Mouse (Mus musculus) telencephalon, adult 2 months (tissue): ENCODE results near the gene Ccdc173.
A peak's percentile ranks its signal among the peaks of the same experiment; 100 is the strongest.

Experiments used
- DNase-seq: peaks from one replicate; pipeline ENCODE4 v3.0.0-alpha.2; 2011; ENCODE audit warnings: low read depth, low spot score

Ccdc173 gene

DNA sequence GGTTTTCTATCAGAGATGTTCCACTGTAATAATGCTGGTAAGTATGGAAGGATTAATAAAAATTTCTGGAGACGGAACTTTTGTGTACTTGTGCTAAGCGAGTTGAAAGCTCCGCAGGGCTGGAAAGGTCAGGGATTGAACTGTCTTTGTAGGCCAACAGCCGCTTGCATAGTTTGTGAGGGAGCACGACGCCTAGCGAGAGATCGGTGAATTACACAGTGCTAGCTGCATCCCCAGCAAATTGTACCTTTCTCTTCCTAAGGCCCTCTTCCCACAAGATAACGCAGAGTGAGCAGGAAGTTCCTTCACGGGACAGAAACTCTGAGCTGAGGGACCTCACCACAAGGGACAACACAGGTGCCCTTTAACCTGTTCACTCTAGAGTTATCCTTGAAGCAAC, 910 bp upstream of the Ccdc173 start:
- peak; percentile 78 for DNase-seq

DNA sequence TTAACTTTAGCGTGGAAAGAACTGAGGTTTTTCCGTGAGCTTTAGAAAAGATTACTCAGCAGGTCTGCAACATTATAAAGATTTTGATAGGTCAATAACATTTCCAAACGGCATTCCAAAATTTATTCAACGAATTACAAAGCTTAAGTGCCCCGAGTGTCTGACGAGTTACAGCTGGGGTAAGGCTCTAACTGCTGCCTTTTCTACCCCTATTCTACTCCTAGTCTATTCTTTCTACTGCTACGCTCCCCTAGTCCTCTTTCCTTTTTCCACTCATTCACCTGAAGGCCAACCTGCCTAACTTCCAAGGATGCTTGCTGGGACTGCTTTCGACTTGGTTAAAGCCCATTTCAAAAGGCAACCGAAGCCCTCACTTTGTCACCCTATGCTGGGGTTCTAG, 401 bp downstream of the Ccdc173 start:
- DNase-seq = no peak

DNA sequence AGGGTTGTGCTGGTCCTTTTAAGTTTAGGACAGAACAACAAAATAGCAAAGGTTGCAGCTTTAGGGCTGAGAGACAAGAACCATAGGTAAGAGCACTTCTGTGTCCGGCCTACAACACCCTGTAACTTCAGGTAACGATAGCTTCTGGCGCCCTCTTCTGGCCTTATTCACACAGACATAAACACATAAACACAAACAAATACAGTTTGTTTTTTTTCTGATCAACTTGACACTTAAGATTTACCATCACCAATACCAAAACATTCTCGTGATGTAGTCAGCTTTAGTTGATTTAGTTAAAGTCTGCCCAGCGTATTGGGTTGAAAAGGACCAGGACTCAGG, 10.6 kb downstream of the Ccdc173 start:
- DNase-seq = no peak

DNA sequence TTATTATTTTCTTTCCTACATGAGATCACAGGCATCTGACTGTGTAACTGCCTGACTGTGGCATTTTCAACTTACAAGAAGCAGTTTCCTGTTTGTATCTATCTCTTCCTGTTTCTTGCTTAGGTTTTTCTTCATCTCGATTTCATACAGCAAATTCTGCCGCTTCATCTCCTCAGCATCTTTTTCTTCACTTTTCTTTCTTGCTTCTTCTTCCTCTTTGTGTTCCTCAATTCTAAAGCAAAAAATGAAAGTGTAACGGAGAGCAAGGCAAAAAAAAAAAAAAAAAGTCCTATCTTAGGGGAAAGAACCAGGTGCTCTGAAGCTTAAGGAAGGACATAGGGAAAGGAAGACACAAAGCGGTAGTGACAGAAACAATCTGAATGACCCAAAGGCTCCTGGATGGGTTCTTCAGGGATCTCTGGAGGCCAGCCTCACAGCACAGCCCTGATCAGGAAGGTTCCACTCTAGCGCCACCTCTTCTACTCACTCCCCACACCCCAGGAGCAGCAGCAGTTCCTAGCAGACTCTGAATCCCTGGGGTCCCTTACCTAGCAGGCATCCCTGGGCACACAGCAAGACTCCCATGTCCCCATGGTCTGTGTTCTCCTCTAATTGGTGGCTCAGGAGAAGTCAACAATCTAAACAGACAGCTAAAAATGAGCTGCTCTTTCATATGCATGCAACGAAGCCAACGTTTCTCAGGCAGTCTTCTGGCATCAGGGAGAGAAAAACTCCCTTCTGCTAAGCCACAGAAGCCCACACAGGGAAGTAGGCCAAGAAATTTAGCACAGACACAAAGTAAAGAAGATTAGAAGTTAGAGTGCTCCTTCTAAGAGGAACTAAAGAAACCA, 11.2 kb downstream of the Ccdc173 start:
- DNase-seq = peak; percentile 53

DNA sequence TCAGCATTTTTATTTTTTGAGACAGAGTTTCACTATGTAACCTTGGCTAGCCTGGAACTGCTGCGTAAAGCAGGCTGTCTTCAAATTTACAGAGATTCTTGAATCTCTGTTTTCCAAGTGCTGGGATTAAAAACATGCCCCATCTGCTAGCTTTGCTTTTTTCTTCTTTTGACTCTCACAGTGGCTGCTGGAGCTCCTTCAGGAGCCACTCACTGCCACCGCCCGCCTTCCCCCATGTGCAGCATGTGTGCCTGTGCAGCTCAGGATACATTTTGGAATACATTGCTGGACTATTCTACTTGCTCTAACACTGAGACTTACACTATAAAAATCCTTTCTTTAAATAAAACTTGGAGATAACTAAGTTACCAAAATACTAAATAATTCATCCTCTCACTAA, 16.0 kb downstream of the Ccdc173 start:
- peak; percentile 72 for DNase-seq

DNA sequence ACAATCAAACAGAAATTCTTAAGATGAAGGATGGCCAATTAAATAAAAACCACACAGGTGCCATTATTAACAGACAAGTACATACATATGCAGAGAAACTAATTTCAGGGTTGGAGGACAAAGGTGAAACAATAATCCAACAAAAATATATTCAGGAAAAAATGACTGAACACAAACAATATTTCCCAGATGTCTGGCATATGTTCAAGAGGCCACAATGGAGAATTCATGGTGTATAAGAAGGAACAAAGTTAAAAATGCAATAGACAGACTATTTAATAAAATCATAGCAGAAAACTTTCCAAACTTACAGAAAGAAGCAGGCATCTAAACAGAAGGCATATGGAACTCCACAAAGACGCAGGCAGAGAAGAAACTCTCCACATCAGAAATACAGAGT, 24.7 kb downstream of the Ccdc173 start:
- DNase-seq = no peak

DNA sequence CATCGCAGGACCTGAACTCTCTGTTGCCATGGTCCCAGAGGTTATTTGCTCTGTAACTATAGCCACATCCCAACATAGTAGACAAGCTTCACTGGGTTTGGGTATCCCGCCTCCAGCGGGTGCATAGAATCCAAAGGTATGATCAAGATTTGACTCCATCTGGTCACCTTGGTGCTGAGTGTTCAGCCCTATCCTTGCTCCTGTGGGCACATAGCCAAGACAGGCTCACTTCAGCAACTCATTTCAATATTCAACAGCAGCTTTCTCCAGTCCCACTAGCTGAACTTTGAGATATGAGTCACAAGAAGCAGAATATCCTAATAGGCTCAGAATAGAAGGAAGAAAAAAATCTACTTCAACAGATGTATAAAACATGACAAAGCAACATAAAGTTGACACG, 26.0 kb downstream of the Ccdc173 start:
- no peak for DNase-seq

DNA sequence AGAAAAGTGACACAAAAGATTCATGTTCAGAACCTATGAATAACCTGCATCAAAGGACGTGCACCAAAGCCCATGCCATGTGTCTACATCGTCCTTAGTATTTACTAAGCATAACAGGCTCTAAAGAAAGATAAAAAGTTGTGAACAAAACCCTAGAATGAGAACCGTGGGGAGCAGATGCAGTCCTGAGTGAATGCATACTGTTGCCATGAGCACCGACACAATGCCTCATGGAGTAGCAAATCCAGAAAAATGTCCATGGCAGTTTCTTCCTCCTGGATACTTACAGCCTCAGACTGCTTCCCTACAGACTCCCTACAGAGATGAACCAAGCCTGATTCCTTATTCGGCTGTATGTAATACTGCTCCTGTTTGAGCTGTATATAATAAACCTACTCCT, 28.4 kb downstream of the Ccdc173 start:
- DNase-seq = no peak

DNA sequence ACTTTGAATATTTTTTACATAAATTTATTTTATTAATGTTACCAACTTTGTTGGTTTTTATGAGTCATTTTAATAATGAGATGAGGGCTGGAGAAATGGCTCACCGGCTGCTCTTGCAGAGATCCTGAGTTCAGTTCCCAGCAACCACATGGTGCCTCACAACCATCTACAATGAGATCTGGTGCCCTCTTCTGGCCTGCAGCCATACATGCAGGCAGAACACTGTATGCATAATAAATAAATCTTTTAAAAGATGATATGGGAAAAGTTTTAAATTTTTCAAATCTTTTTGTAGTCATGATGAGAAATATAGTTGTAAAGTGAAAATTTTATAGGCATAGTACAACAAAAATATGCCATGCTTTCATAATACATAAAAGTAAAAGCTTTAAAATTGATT, 44.3 kb downstream of the Ccdc173 start:
- no peak for DNase-seq

DNA sequence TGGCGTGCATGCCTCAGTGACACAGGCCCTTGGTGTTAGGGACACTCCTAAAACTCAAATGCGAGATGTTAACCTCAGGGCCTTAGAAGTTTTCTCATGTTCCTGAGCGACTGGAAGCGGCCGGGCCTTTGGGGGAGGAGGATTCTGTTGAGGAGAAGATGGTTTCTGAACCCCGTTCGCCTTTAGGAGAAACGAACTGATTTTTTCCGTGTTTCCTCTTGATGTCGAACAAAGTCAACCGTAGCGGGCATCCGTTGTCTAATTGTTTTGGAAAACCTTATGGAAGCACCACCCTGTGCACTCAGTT, 65.9 kb downstream of the Ccdc173 start:
- DNase-seq = peak; percentile 6

DNA sequence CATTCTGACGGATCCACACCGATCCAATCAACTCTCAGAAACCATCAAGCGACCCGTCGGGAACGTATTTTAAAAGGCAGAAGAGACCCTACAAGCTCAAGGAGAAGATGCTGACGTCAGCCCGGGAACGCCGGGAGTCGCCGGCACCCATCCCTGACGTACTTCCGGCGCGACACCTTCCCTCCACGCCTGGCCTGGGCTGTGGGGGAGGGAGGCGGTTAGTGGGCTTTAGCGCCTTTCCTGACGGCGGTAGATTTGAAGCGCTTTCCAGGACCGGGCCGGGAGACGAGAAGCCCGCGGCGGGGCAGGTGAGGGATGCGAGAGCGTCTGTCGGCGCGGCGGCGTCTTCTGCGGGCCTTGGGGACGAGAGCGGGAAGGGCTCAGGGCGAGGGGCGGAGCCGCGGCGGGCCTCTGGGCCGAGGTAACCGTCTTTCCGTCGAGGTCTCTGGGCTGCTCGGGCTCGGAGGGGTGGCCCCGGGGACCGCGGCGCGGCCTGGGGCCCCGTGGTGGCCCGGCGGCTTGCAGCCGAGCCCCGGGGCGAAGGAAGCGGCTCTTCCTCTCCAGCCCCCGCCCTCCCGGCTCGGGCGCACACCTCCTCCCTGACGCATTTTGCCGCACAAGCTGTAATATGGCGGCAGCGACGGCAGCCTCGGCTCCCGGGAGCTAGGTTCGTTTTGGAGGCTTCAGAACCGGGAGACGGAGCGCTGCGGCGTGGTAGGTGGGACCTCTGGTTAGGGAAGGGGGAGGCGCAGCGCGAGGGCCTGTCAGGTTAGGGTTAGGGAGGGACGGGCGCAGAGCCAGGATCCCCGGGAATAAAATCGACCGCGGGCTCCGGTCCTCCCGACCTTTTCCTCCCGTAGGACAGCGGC, 66.5 kb downstream of the Ccdc173 start:
- peak; percentile 92 for DNase-seq

DNA sequence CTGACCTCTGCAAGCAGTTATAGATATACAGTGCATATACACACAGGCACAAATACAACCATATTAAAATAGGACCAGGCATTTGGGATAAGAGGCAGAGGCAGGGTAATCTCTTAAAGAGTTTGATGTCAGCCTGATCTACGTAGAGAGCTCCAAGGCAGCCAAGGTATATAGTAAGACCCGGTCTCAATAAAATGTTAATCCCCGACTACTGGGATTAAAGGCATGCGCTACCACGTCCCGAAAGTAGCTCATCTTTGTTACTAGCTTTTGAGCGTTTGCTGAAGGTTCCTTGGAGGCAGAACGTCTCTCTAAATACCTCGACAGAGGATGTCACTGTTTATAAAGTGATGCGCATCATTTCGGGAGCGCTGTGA, 67.1 kb downstream of the Ccdc173 start, which contains the start of gene Ppig:
Gene Ppig, plus strand, starts transcription at position 273 of the 377 bp plus-strand sequence.
- DNase-seq = peak; percentile 1

DNA sequence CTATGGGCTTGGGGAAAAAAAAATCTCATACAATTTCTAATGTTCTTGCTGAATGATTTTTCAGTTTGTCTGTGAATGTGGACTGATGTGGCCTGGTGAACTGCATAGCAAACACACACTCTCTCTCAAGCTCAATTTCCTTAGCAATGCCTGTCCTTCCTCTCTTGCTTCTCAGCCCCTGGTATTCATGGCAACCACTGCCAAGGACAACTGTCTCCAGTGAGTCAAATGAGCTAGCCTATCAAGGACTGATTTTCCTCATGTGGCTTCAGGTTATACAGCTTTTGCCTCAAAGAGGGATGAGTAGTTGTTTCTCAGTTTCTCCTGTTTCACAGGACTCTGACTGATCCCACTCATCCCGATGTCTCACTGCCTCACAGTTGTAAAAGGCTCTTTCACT, 70.3 kb downstream of the Ccdc173 start:
- no peak for DNase-seq

DNA sequence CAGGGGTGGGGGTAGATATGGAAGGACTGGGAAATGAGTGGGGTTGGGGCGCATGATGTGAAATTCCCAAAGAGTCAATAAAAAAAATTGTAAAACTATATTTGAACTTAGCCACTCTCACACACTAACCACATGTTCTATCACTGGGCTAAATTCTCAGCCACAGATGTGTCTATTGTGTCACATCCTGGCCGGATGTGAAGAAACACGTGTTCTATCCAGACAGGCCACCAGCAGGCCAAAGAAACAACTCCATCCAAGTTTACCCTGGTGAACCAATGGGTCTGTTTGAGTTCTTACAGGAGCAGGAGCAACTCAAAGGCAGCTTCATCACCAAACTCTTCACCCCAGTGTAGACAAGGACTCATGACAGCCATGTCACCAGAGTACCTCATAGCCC, 72.9 kb downstream of the Ccdc173 start:
- DNase-seq = no peak

DNA sequence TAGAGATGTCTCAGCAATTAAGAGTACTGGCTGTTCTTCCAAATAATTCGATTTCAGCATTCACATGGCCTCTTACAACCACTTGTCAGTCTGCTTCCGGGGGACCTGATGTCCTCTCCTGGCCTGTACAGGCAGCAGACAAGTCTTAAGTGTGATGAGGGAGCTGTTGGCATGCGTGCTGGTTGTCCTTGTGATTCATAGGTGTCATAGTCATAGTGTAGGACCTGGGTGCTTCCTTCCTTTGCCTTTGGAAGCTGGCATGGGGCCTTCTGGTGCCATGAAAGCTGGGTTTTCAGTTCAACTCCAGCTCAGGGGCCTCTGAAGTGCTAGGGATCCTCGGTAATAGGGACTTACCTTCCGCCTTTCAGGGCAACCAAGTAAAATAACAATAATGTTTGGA, 75.2 kb downstream of the Ccdc173 start:
- no peak for DNase-seq

DNA sequence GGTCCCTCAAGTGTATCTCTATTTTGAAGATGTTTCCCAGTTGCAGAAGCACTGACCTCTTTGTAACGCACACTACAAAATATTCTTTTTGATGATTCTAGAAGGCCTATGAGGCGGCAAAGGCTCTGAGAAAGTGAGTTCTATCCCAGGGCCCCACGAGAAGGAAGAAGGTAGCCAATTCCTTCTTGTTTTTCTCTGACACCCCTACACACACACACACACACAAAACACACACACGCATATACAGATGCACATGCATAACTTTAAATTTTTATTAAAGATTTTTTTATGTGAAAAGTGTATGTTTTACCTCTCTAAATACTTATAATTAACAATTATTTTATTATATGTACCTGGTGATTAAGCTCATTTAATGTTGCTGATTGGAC, 75.8 kb downstream of the Ccdc173 start:
- DNase-seq = no peak

DNA sequence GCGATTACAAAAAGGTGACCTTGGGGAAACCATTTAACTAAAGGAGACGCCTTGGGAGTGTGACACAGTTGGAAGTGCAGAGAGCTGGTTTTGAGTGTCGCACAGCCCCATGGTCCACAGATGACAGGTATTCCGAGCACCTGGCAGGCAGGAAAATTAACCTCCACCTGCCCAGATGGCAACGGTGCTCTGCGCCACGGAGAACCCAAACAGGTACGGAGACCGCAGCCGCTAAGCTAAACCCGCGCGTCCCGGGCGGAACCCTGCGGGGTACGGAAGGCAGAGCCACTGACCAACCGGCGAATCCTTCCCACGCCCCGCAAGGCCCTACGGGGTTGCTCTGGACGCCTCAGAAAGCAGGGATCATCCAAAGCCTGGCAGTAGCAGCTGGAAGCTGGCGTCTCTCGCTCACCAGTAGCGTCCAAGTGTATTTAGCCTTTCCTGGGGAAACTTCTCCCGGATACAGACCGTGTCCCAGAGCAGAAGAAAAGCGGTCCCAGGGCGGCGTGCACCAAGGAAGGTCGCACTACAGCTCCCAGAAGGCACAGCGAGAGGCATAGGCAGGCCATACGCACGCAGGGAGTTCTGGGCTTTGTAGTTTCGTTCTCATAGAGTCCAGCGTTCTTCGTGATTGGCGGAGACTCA, 76.3 kb downstream of the Ccdc173 start, which contains the start of gene Fastkd1:
Gene Fastkd1, minus strand, starts transcription at position 536 of the 645 bp plus-strand sequence.
- peak; percentile 93 for DNase-seq

DNA sequence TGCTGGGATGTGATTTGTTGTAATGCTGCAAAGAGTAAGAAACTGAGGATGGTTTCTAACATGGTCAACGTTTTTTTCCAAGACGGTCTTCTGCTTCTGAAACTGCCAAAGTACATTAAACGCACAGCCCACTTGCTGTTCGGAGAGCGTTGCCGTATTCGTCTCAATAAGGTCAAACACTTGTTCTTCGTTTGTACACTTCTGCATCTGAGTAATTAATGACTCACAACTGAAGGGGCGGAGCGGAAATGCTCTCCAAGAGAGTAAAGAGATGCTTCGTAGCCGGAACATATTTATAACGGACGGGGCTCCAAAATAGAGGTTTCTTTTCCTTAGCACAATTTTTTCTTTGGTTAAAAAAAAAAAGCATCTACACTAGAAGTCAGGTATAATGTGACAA, 77.2 kb downstream of the Ccdc173 start:
- DNase-seq = peak; percentile 39
